In genomic region chr13:9795889-9796631, GRCm38 (mm10) we compare ENCODE assay signal across 9 mouse cellular contexts. TPM values are rescaled to one million over a fixed set of nuclear protein-coding genes. Genes with fewer than 3 reads are reported as not detected.
DNase-seq lines count a peak whose midpoint lies in the region; ATAC-seq and TF ChIP-seq lines count a peak whose summit lies in the region.
"Had no signal": no experiment of that assay in that cellular context is flagged by ENCODE, and none has a peak within 500 bp of the region (broad histone marks: within the 10 kb centered on the region; RNA-seq: fewer than 3 reads in every experiment).

No protein-coding gene starts in this region.

- no peak for TF ChIP-seq POLR2A in brain, embryonic 14.5 days (IDR thresholded peaks at IDR 0.05; ENCODE audit: borderline replicate concordance, extremely low read depth, insufficient read depth, insufficient read length, poor library complexity, severe bottlenecking)
- TF ChIP-seq POLR2A in kidney, adult 2 months (IDR thresholded peaks at IDR 0.05; ENCODE audit: low read depth, low read length) = no peak

- peak overlapping the region; percentile 35 to 37 for H3K4me3 ChIP-seq in heart, embryonic 14.5 days (ENCODE audit: control insufficient read depth in 1 of 2, insufficient read depth in 1 of 2, low read depth in 1 of 2, low read length in 2 of 2)
- H3K4me3 ChIP-seq in forebrain, embryonic 15.5 days = peak overlapping the region; percentile 39
- H3K4me3 ChIP-seq in midbrain, embryonic 13.5 days (replicated peaks) = peak overlapping the region; percentile 41
- H3K4me3 ChIP-seq in kidney, adult 2 months (ENCODE audit: insufficient read depth, low read depth, low read length) = no peak overlapping the region

- H3K27me3 ChIP-seq in heart, embryonic 14.5 days (ENCODE audit: control insufficient read depth, insufficient read depth, low read length) = no peaks in the 10 kb centered on the region
- H3K27me3 ChIP-seq in forebrain, embryonic 15.5 days = no peaks in the 10 kb centered on the region
- H3K27me3 ChIP-seq in midbrain, embryonic 13.5 days = no peaks in the 10 kb centered on the region
- no peaks in the 10 kb centered on the region for H3K27me3 ChIP-seq in kidney, adult 2 months (replicated peaks; ENCODE audit: control insufficient read depth, insufficient read depth, low read length)

- no peak for TF ChIP-seq CTCF in brain, embryonic 14.5 days (IDR thresholded peaks at IDR 0.05; ENCODE audit: borderline replicate concordance, extremely low read depth, insufficient read depth, insufficient read length)
- TF ChIP-seq CTCF in kidney, adult 2 months (conservative IDR thresholded peaks at IDR 0.05; ENCODE audit: insufficient read depth, insufficient read length, low read depth, low read length) = no peak

- WGBS in heart, embryonic 14.5 days = 9% methylated on average over 12 of the region's 12 CpGs
- WGBS in forebrain, embryonic 15.5 days = under 1% methylated on average over 12 of the region's 12 CpGs
- under 1% methylated on average over 12 of the region's 12 CpGs for WGBS in midbrain, embryonic 13.5 days
- WGBS in kidney, adult 2 months = 10% methylated on average over 12 of the region's 12 CpGs

- peak overlapping the region; percentile 76 for H3K4me2 ChIP-seq in heart, embryonic 14.5 days (ENCODE audit: low read length)
- peak overlapping the region; percentile 66 for H3K4me2 ChIP-seq in forebrain, embryonic 15.5 days (replicated peaks)
- H3K4me2 ChIP-seq in midbrain, embryonic 13.5 days (replicated peaks) = peak overlapping the region; percentile 68

- no peak for DNase-seq in heart, postnatal 36 days
- peak; percentile 84 for DNase-seq in brain, embryonic 14.5 days (ENCODE audit: low read depth)
- DNase-seq in ovary, postnatal 36 days (ENCODE audit: low spot score) = no peak
- no peak for DNase-seq in kidney, adult 2 months

- intact Hi-C loops in heart, postnatal 36 days (cut with DNase I) = no loop called here

- H3K4me1 ChIP-seq in heart, embryonic 14.5 days (ENCODE audit: control insufficient read depth in 2 of 2, insufficient read depth in 2 of 2, low read length in 2 of 2) = peaks cover 0 to 5% of the 10 kb centered on the region in 2 experiments; a peak in 1 of 4 replicates
- H3K4me1 ChIP-seq in forebrain, embryonic 15.5 days = peaks cover 10% of the 10 kb centered on the region
- peaks cover 12% of the 10 kb centered on the region for H3K4me1 ChIP-seq in midbrain, embryonic 13.5 days (replicated peaks)
- peaks cover 3% of the 10 kb centered on the region; the same call in 1 of the 2 replicates for H3K4me1 ChIP-seq in kidney, adult 2 months (ENCODE audit: control insufficient read depth, insufficient read depth, low read length)

- no peaks in the 10 kb centered on the region for H3K9me3 ChIP-seq in heart, embryonic 14.5 days (ENCODE audit: control insufficient read depth, low read length)
- H3K9me3 ChIP-seq in forebrain, embryonic 15.5 days = no peaks in the 10 kb centered on the region
- H3K9me3 ChIP-seq in midbrain, embryonic 13.5 days = no peaks in the 10 kb centered on the region

- H3K27ac ChIP-seq in heart, embryonic 14.5 days (replicated peaks in 1 of 2; ENCODE audit: control insufficient read depth in 1 of 2, insufficient read depth in 1 of 2, low read depth in 2 of 2, low read length in 2 of 2) = no peak overlapping the region
- peak overlapping the region; percentile 60 for H3K27ac ChIP-seq in forebrain, embryonic 15.5 days (replicated peaks)
- peak overlapping the region; percentile 86 for H3K27ac ChIP-seq in midbrain, embryonic 13.5 days
- no peak overlapping the region for H3K27ac ChIP-seq in kidney, adult 2 months (ENCODE audit: insufficient read depth, low read depth, low read length)

- H3K36me3 ChIP-seq in heart, embryonic 14.5 days (ENCODE audit: control insufficient read depth, insufficient read depth, low read length) = no peaks in the 10 kb centered on the region
- H3K36me3 ChIP-seq in forebrain, embryonic 15.5 days = no peaks in the 10 kb centered on the region
- H3K36me3 ChIP-seq in midbrain, embryonic 13.5 days = no peaks in the 10 kb centered on the region
- H3K36me3 ChIP-seq in kidney, adult 2 months (ENCODE audit: control insufficient read depth, insufficient read depth, low read length) = no peaks in the 10 kb centered on the region

- peak overlapping the region; percentile 66 for H3K9ac ChIP-seq in heart, embryonic 14.5 days (ENCODE audit: low read length)
- peak overlapping the region; percentile 45 for H3K9ac ChIP-seq in forebrain, embryonic 15.5 days (replicated peaks)
- peak overlapping the region; percentile 69 for H3K9ac ChIP-seq in midbrain, embryonic 13.5 days (replicated peaks)

- no peak for ATAC-seq in heart, embryonic 14.5 days (ENCODE audit: insufficient number of reproducible peaks, insufficient read depth, low FRiP score, low read depth)
- ATAC-seq in forebrain, embryonic 15.5 days (replicated peaks) = peak; percentile 71
- ATAC-seq in midbrain, embryonic 13.5 days = peak; percentile 95
- ATAC-seq in granulocyte monocyte progenitor cell, adult 5-6 weeks (replicated peaks; ENCODE audit: poor library complexity, severe bottlenecking) = no peak
- ATAC-seq: Patski had no signal

RNA-seq across cellular contexts. Expression of gene Zmynd11, which starts 30.9 kb away (rescaled TPM):
- 141 and 148 TPM in 2 replicates for polyA plus RNA-seq in heart, embryonic 14.5 days (2014; fragmentation: Nextera tagmentation; extraction: Ambion mirVana)
- 100 to 1,000 TPM; 122 to 126 TPM for total RNA-seq in heart, postnatal 36 days (2021)
- 223 and 255 TPM in 2 replicates for polyA plus RNA-seq in brain, embryonic 14.5 days (2012; rRNA removed)
- polyA plus RNA-seq in forebrain, embryonic 15.5 days (2015; fragmentation: Nextera tagmentation; extraction: Ambion mirVana) = 179 and 187 TPM in 2 replicates
- 150 and 164 TPM in 2 replicates for polyA plus RNA-seq in midbrain, embryonic 13.5 days (2015; fragmentation: Nextera tagmentation; extraction: Ambion mirVana)
- 40.3 and 45.5 TPM in 2 replicates for total RNA-seq in granulocyte monocyte progenitor cell, adult 5-6 weeks (2014; fragmentation: Nextera tagmentation)
- total RNA-seq in granulocyte monocyte progenitor cell, adult 5-6 weeks (2017) = 47.2 and 52.7 TPM in 2 replicates
- polyA plus RNA-seq in kidney, adult 2 months (2012; rRNA removed) = 42.8 and 47.4 TPM in 2 replicates

Comparison
In these comparisons a context has a peak if more than half of its experiments do, and no peak if none do; other contexts are left out.
1. ATAC-seq: peak in forebrain, embryonic 15.5 days (single experiment) and midbrain, embryonic 13.5 days (single experiment); none in heart, embryonic 14.5 days (single experiment) and granulocyte monocyte progenitor cell, adult 5-6 weeks (single experiment).
2. H3K27ac ChIP-seq: peak in forebrain, embryonic 15.5 days (single experiment) and midbrain, embryonic 13.5 days (single experiment); none in heart, embryonic 14.5 days (0 of 2) and kidney, adult 2 months (single experiment).
3. Peak in every context shown above with its lines, with median percentiles within 50 percentile points of each other: H3K4me2 ChIP-seq and H3K9ac ChIP-seq.